Mouse (Mus musculus) stomach, embryonic 16.5 days (tissue): Measurements from ENCODE around the gene Rnf13. TPM values are rescaled to one million over a fixed set of nuclear protein-coding genes. Genes with fewer than 3 reads are reported as not detected.
A peak's percentile ranks its signal among the peaks of the same experiment; 100 is the strongest.

Experiments
- ATAC-seq: fragments of 200-750 bp; cut with Nextera tagmentation; 2 replicates; pipeline ENCODE4 v1.8.0; 2017; ENCODE audit warnings: moderate number of reproducible peaks, moderate TSS enrichment; ENCODE audit not compliant: insufficient read depth, low FRiP score
- H3K27ac ChIP-seq: fragments of 300-500 bp; sonication (generic); 2 replicates; pipeline ENCODE4 v1.5.1; 2014; ENCODE audit warnings: low read length
- H3K27me3 ChIP-seq: fragments of 300-500 bp; sonication (generic); 2 replicates; pipeline ENCODE4 v1.6.1; 2014; ENCODE audit warnings: low read length, control low read depth, mixed read lengths; ENCODE audit not compliant: control insufficient read depth, insufficient read depth
- H3K36me3 ChIP-seq: fragments of 300-500 bp; sonication (generic); 2 replicates; pipeline ENCODE4 v1.6.1; 2014; ENCODE audit warnings: low read length; ENCODE audit not compliant: control insufficient read depth, insufficient read depth
- H3K4me1 ChIP-seq: fragments of 300-500 bp; sonication (generic); 2 replicates; pipeline ENCODE4 v1.6.1; 2014; ENCODE audit warnings: low read length, control low read depth, mixed read lengths; ENCODE audit not compliant: control insufficient read depth, insufficient read depth
- H3K4me2 ChIP-seq: fragments of 300-500 bp; sonication (generic); 2 replicates; pipeline ENCODE4 v1.6.1; 2014; ENCODE audit warnings: low read depth, low read length, mixed read lengths
- H3K4me3 ChIP-seq: fragments of 300-500 bp; sonication (generic); replicated peaks from 2 replicates; pipeline ENCODE4 v1.5.1; 2014; ENCODE audit warnings: mild to moderate bottlenecking, low read length
- H3K9ac ChIP-seq: fragments of 300-500 bp; sonication (generic); 2 replicates; pipeline ENCODE4 v1.6.1; 2014; ENCODE audit warnings: low read length
- H3K9me3 ChIP-seq: fragments of 300-500 bp; sonication (generic); replicated peaks from 2 replicates; pipeline ENCODE4 v1.6.1; 2016; ENCODE audit warnings: low read length, control low read depth; ENCODE audit not compliant: control insufficient read depth
- WGBS: fragments of 180-500 bp; shearing (Covaris S2); extraction: QIAGEN DNeasy Blood & Tissue Kit; methylation state at CpG from one replicate; pipeline ENCODE4 v1.1.7; 2014; 5-methylcytosine and 5-hydroxymethylcytosine counted together
- polyA plus RNA-seq: library from polyadenylated mRNA; unstranded; fragments of >200 nt; fragmentation: Nextera tagmentation; extraction: Ambion mirVana; gene quantifications from 2 replicates; pipeline ENCODE4 v1.2.1, GENCODE M21; 2015

Rnf13 gene
- polyA plus RNA-seq: 79.4 and 84.1 TPM in 2 replicates

DNA sequence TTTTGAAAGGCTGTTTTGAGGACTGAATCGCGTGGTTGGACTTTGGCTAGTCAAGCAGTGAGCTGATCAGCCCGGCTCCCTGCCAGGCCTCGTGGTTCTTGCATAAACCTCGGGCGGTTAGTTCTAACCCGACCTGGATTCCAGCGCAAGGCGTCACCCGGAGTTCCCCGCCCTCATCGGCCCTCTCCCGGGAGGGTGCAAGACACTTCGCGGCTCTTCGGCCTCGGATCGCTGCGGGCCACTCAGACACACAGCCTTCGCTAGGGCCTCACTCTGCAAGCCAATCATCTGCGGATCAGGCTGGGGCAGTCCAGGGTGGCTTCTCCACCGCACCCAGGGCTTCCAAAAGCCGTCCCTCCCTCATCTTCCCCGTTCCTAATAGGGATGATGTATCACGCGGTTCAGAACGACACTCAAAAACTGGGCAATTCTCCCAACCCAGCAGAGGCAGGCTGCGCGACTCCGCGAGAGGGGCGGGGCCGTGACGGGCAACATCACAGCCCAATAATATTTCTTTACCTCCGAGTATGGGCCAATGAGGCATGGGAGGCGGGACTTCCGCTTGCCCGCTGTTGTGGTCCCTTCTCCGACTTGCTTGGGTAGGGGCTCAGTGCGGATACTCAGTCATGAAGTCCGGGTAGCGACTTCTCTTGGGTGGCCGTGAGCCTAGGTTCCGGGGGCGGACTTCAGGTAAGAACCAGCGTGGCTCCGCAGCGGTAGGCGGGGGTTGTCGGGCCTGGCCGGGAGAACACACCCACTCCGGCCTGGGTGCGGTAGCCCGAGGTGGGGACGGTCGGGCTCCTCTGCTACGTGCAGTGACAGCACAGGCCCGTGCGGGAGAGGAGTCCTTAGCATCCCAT is at the start of gene Rnf13:
Gene Rnf13 (plus strand): TSS at position 552 of the 860 bp plus-strand sequence.
- H3K27me3 ChIP-seq: no peaks in the 10 kb centered on the region
- under 1% methylated on average over 59 of the region's 59 CpGs for WGBS
- no peaks in the 10 kb centered on the region for H3K36me3 ChIP-seq
- peak within 1 kb of the TSS; percentile 82 for H3K9ac ChIP-seq
- H3K27ac ChIP-seq: peak within 1 kb of the TSS; percentile 93
- H3K4me1 ChIP-seq: peaks cover 6% of the 10 kb centered on the region
- H3K4me2 ChIP-seq: peak within 1 kb of the TSS; percentile 72
- H3K4me3 ChIP-seq: peak within 1 kb of the TSS; percentile 68
- H3K9me3 ChIP-seq: no peaks in the 10 kb centered on the region
- peak; percentile 98 for ATAC-seq

DNA sequence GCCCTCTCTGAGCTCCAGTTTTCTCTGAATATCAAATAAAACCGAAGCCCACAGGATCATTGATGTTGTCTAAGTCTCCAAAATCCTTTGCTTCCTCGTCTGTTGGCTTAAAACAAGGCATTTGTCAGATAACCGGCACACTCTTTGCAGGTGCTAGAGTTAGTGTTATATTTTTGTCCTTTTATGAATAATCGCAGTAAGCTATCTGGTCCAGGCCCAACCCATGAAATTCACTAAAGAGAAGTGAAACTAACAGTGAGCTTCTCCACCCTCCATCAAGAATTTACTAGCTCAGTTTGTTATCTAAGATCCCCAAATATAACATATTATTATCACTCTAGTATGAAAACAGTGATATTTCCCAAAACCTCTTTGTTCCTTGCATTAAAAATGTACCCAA is 44.1 kb upstream of the Rnf13 start:
- H3K36me3 ChIP-seq: no peaks in the 10 kb centered on the region
- H3K27ac ChIP-seq: no peak overlapping the region
- no peak overlapping the region for H3K4me2 ChIP-seq
- H3K9ac ChIP-seq: no peak overlapping the region
- ATAC-seq: no peak
- 74% methylated on average over 4 of the region's 4 CpGs for WGBS
- H3K9me3 ChIP-seq: no peaks in the 10 kb centered on the region
- no peaks in the 10 kb centered on the region for H3K27me3 ChIP-seq
- no peak overlapping the region for H3K4me3 ChIP-seq
- H3K4me1 ChIP-seq: no peaks in the 10 kb centered on the region

DNA sequence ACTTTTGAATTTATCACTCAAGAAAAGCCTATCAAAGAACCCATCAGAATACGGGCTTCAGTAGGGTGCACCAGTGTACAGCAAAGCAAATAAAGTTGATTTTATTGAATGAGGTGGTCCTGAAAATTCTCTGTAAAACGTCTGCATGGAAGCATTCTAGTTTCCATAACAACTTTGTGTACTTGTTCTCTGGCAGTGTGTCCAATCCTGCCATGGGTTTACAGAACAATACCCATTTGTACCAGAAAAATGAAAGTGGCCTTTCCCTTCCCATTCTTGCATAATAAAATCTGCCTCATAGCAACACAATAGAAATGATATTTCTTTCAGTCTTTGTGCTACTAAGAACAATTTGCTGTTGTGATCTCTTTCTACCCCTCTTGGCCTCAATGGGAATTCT is 43.1 kb upstream of the Rnf13 start, which contains the start of gene Ankub1:
Gene Ankub1 (minus strand): TSS at position 81 of the 400 bp plus-strand sequence.
- H3K36me3 ChIP-seq: no peaks in the 10 kb centered on the region
- no peaks in the 10 kb centered on the region for H3K9me3 ChIP-seq
- no peaks in the 10 kb centered on the region for H3K4me1 ChIP-seq
- no peak for ATAC-seq
- H3K27ac ChIP-seq: no peak within 1 kb of the TSS
- no peaks in the 10 kb centered on the region for H3K27me3 ChIP-seq
- 64% methylated on average over 2 of the region's 2 CpGs for WGBS
- H3K4me2 ChIP-seq: no peak within 1 kb of the TSS
- no peak within 1 kb of the TSS for H3K4me3 ChIP-seq
- H3K9ac ChIP-seq: no peak within 1 kb of the TSS

DNA sequence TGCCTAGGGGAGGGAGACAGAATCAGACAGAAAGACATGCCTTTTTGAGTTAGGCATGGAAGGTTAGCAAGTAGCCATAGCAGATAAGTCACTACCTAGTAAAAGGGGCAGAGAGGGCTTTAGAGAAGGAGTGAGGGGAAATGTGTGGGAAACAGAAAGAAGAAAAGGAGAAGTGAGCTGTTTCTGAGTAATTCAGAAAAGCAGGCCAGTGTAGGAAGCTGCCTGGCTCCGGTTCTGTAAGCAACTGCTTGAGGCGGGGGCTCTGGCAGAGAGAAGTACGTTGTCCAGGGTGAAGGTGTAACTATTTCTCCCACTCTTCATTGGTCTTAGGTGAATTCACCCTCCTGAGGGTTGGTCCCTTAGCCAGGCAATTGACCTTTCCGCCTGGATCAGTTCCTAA is 39.6 kb upstream of the Rnf13 start:
- no peak overlapping the region for H3K4me2 ChIP-seq
- WGBS: 82% methylated on average over 4 of the region's 4 CpGs
- H3K27ac ChIP-seq: no peak overlapping the region
- no peak for ATAC-seq
- no peak overlapping the region for H3K4me3 ChIP-seq
- no peaks in the 10 kb centered on the region for H3K4me1 ChIP-seq
- no peak overlapping the region for H3K9ac ChIP-seq
- H3K9me3 ChIP-seq: no peaks in the 10 kb centered on the region
- no peaks in the 10 kb centered on the region for H3K36me3 ChIP-seq
- no peaks in the 10 kb centered on the region for H3K27me3 ChIP-seq

DNA sequence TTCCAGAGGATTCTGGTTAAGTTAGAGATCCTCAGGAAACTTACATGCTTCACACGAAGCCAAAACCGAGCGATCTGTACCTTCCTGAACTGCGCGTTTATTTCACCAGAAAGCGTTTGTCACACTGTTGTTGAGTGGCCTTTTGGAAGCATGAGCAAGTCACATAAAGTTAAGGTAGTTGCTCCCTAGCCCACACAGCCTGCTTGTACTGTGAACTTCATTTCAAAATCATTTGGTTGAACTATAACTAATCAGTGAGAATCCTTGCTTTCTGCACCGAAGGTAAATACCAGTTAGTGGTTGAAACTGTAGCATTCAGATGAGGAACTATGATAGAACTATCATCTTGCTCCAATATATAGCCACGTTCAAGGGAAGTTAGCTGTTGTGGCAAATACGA is 39.1 kb upstream of the Rnf13 start:
- H3K27ac ChIP-seq: no peak overlapping the region
- no peaks in the 10 kb centered on the region for H3K9me3 ChIP-seq
- no peaks in the 10 kb centered on the region for H3K27me3 ChIP-seq
- no peaks in the 10 kb centered on the region for H3K4me1 ChIP-seq
- H3K9ac ChIP-seq: no peak overlapping the region
- no peaks in the 10 kb centered on the region for H3K36me3 ChIP-seq
- ATAC-seq: no peak
- H3K4me3 ChIP-seq: no peak overlapping the region
- no peak overlapping the region for H3K4me2 ChIP-seq
- 90% methylated on average over 9 of the region's 9 CpGs for WGBS

DNA sequence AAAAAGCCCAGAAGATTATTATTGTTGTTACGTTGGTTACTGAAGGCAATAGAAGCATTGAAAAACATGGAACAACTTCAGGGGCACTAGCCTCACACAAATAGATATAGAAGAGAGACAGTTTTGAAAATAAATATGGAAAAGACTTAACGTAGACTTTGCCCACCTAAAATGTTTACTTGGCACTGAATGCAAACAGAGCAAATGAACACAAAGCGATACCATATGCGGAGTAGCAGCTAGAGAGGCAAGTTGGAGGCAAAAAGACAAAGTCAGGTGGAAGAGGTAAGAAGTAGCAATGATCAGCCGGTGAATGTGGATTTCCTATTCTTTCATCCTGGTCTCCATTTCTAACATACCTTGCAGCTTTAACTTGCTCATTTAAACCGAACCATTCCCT is 21.7 kb upstream of the Rnf13 start:
- H3K27me3 ChIP-seq: no peaks in the 10 kb centered on the region
- H3K9ac ChIP-seq: no peak overlapping the region
- H3K4me3 ChIP-seq: no peak overlapping the region
- H3K4me1 ChIP-seq: no peaks in the 10 kb centered on the region
- H3K27ac ChIP-seq: no peak overlapping the region
- no peak overlapping the region for H3K4me2 ChIP-seq
- H3K36me3 ChIP-seq: no peaks in the 10 kb centered on the region
- H3K9me3 ChIP-seq: no peaks in the 10 kb centered on the region
- 78% methylated on average over 6 of the region's 6 CpGs for WGBS
- no peak for ATAC-seq

DNA sequence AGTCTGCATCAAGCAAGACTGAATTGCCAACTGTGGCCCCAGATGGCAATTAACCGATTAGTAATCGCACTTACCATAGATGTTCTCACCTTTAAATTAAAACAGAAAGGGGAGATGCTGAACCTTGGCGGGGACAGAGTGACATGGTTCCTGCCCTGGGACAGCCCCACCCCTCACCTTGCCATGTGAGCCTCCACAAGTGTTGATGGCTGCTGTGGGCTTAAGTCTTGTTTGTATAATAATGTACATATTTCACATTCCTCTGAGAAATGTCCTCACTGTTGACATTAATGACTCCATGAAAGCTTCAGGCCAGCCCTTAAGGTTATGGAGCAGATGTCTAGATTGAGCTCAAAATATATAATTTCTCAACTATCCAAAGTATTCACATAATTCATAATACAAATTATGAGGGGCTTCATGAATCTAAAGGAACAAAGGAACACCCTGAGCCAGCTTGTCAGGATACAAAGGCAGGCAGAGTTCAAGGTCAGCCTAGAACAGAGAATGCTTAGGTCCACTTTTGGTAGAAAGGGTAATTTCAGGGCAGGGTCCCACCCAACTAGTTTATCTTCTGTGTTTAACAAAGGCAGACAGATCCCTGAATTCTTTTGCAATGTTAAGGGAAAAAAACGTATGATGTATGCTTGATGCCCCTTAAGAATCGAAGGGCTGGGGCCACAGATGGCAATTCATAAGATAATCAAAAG is 3.5 kb upstream of the Rnf13 start:
- Histone ChIP-seq H3K4me1 (peaks cover 6% of the 10 kb centered on the region; the same call in 1 of the 2 replicates), H3K4me2 (no peak overlapping the region), H3K36me3 (no peaks in the 10 kb centered on the region), H3K9me3 (no peaks in the 10 kb centered on the region), H3K27ac (no peak overlapping the region), H3K9ac (no peak overlapping the region), H3K27me3 (no peaks in the 10 kb centered on the region), H3K4me3 (no peak overlapping the region)
- WGBS: 60% methylated on average over 5 of the region's 5 CpGs
- no peak for ATAC-seq

DNA sequence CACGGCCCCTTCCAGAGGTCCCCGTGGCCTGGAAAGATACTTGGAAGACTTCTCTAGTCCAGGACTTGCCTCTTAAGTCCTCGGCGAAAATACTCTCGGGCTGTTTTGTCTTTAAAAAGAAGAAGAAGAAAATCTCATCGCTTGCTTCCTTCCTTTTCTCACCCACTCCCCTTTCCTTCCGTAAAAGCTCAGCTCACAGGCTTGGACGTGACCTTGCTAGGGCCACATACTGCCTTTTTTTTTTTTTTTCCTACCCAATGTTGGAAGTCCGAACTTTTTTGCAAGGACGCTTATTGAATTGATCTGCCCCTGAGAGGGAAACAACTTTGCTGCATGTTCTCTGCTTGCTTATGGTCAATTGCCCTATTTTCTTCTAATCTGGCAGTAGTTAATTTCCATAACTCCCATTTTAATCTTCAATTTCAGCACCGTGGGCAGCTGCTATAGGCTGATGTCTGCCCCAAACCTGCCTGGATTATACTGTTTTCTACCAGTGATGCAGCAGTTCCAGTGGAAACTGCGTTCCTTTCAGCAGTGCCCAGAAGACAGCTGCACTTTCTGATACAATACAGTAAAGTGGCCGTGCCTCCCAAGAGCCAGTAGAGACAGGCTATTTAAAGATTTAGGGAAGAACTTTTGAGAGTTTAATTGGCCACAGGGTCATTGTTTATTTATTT is 695 bp downstream of the Rnf13 start:
- H3K9me3 ChIP-seq: no peaks in the 10 kb centered on the region
- peaks cover 6% of the 10 kb centered on the region for H3K4me1 ChIP-seq
- peak overlapping the region; percentile 78 for H3K9ac ChIP-seq
- no peaks in the 10 kb centered on the region for H3K36me3 ChIP-seq
- peak overlapping the region; percentile 47 for H3K4me2 ChIP-seq
- H3K4me3 ChIP-seq: peak overlapping the region; percentile 68
- H3K27me3 ChIP-seq: no peaks in the 10 kb centered on the region
- ATAC-seq: no peak
- peak overlapping the region; percentile 93 for H3K27ac ChIP-seq
- WGBS: under 1% methylated on average over 13 of the region's 13 CpGs

DNA sequence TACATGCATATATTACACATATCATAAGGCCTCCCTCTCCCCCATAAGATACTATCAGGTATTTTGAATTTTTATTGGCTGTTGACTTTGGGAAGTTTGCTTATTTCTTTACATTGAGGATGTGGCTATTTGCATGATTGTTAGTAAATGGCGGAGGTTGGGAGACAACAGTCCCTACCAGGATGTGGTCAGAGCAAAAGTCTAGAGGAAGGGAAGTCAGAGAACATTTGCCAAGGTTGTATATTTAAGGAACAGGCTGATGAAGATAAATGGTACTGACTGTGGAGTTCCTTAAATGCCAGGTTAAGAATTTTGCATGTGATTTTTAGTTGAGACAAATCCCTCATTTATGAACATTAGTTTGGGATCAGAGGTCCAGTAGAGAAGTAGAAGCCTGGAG is 4.0 kb downstream of the Rnf13 start:
- no peaks in the 10 kb centered on the region for H3K9me3 ChIP-seq
- no peak overlapping the region for H3K27ac ChIP-seq
- no peaks in the 10 kb centered on the region for H3K27me3 ChIP-seq

More for the DNA sequence above, 4.0 kb downstream of the Rnf13 start:
- no peaks in the 10 kb centered on the region for H3K36me3 ChIP-seq
- 90% methylated on average over 1 of the region's 1 CpGs for WGBS
- H3K4me2 ChIP-seq: no peak overlapping the region
- no peak overlapping the region for H3K4me3 ChIP-seq
- peaks cover 6% of the 10 kb centered on the region for H3K4me1 ChIP-seq
- no peak overlapping the region for H3K9ac ChIP-seq
- no peak for ATAC-seq
